Mouse (Mus musculus): ENCODE results near the gene Sbsn. TPM values are rescaled to one million over a fixed set of nuclear protein-coding genes. Genes with fewer than 3 reads are reported as not detected.

Gene Sbsn
- polyA plus RNA-seq, 1 experiment from 2014 or later: 1.5 TPM

Other genes with a start within 250 kb of the Sbsn start
- gene Arhgap33, start 216.4 kb upstream of the Sbsn start, polyA plus RNA-seq (2014; fragmentation: Nextera tagmentation; extraction: Ambion mirVana): 10.7 and 11.9 TPM in 2 replicates
- 45.0 and 48.5 TPM in 2 replicates for gene Hspb6, start 199.3 kb upstream of the Sbsn start, polyA plus RNA-seq (2014; fragmentation: Nextera tagmentation; extraction: Ambion mirVana)
- 15.2 and 15.7 TPM in 2 replicates for gene Proser3, start 199.2 kb upstream of the Sbsn start, polyA plus RNA-seq (2014; fragmentation: Nextera tagmentation; extraction: Ambion mirVana)
- gene Lin37, start 191.6 kb upstream of the Sbsn start, polyA plus RNA-seq (2014; fragmentation: Nextera tagmentation; extraction: Ambion mirVana): 36.9 and 38.5 TPM in 2 replicates
- gene U2af1l4, start 188.2 kb upstream of the Sbsn start, polyA plus RNA-seq (2014; fragmentation: Nextera tagmentation; extraction: Ambion mirVana): 92.3 and 94.5 TPM in 2 replicates
- gene Gm49396, start 188.1 kb upstream of the Sbsn start, polyA plus RNA-seq (2014; fragmentation: Nextera tagmentation; extraction: Ambion mirVana): 7.7 and 9.1 TPM in 2 replicates
- 119 and 125 TPM in 2 replicates for gene Psenen, start 187.8 kb upstream of the Sbsn start, polyA plus RNA-seq (2014; fragmentation: Nextera tagmentation; extraction: Ambion mirVana)
- gene Igflr1, start 186.0 kb upstream of the Sbsn start, polyA plus RNA-seq (2014; fragmentation: Nextera tagmentation; extraction: Ambion mirVana): 3.3 and 3.5 TPM in 2 replicates
- 12.8 and 13.0 TPM in 2 replicates for gene Kmt2b, start 162.7 kb upstream of the Sbsn start, polyA plus RNA-seq (2014; fragmentation: Nextera tagmentation; extraction: Ambion mirVana)
- gene Zbtb32, start 152.6 kb upstream of the Sbsn start, polyA plus RNA-seq (2014; fragmentation: Nextera tagmentation; extraction: Ambion mirVana): 0.81 and 0.83 TPM in 2 replicates
- 12.1 and 15.3 TPM in 2 replicates for gene Upk1a, start 138.6 kb upstream of the Sbsn start, polyA plus RNA-seq (2014; fragmentation: Nextera tagmentation; extraction: Ambion mirVana)
- 1,084 and 1,229 TPM in 2 replicates for gene Cox6b1, start 125.3 kb upstream of the Sbsn start, polyA plus RNA-seq (2014; fragmentation: Nextera tagmentation; extraction: Ambion mirVana)
- not detected in 2 replicates for gene Etv2, start 115.6 kb upstream of the Sbsn start, polyA plus RNA-seq (2014; fragmentation: Nextera tagmentation; extraction: Ambion mirVana)
- gene Rbm42, start 101.2 kb upstream of the Sbsn start, polyA plus RNA-seq (2014; fragmentation: Nextera tagmentation; extraction: Ambion mirVana): 96.4 and 101 TPM in 2 replicates
- gene Haus5, start 86.5 kb upstream of the Sbsn start, polyA plus RNA-seq (2014; fragmentation: Nextera tagmentation; extraction: Ambion mirVana): 48.7 and 49.5 TPM in 2 replicates
- gene Pmis2, start 79.9 kb upstream of the Sbsn start, polyA plus RNA-seq (2014; fragmentation: Nextera tagmentation; extraction: Ambion mirVana): not detected in 2 replicates
- gene 2200002J24Rik, start 52.5 kb upstream of the Sbsn start, polyA plus RNA-seq (2014; fragmentation: Nextera tagmentation; extraction: Ambion mirVana): 1.4 TPM in 2 replicates
- gene Atp4a, start 39.3 kb upstream of the Sbsn start, polyA plus RNA-seq (2014; fragmentation: Nextera tagmentation; extraction: Ambion mirVana): 1.0 and 2.2 TPM in 2 replicates
- 213 and 238 TPM in 2 replicates for gene Tmem147, start 21.9 kb upstream of the Sbsn start, polyA plus RNA-seq (2014; fragmentation: Nextera tagmentation; extraction: Ambion mirVana)
- 0.51 TPM in 1 of 2 replicates, not detected in the other for gene Gapdhs, start 7.8 kb upstream of the Sbsn start, polyA plus RNA-seq (2014; fragmentation: Nextera tagmentation; extraction: Ambion mirVana)
- 0.61 and 1.3 TPM in 2 replicates for gene Dmkn, start 12.3 kb downstream of the Sbsn start, polyA plus RNA-seq (2014; fragmentation: Nextera tagmentation; extraction: Ambion mirVana)
- gene Krtdap, start 36.4 kb downstream of the Sbsn start, polyA plus RNA-seq (2014; fragmentation: Nextera tagmentation; extraction: Ambion mirVana): 0.80 and 0.86 TPM in 2 replicates
- 2.4 and 5.9 TPM in 2 replicates for gene Ffar2, start 72.3 kb downstream of the Sbsn start, polyA plus RNA-seq (2014; fragmentation: Nextera tagmentation; extraction: Ambion mirVana)
- 0.32 and 0.39 TPM in 2 replicates for gene Ffar3, start 104.7 kb downstream of the Sbsn start, polyA plus RNA-seq (2014; fragmentation: Nextera tagmentation; extraction: Ambion mirVana)
- 0.14 TPM in 1 of 2 replicates, not detected in the other for gene Ffar1, start 110.1 kb downstream of the Sbsn start, polyA plus RNA-seq (2014; fragmentation: Nextera tagmentation; extraction: Ambion mirVana)
- 0.12 TPM in 1 of 2 replicates, not detected in the other for gene Cd22, start 128.9 kb downstream of the Sbsn start, polyA plus RNA-seq (2014; fragmentation: Nextera tagmentation; extraction: Ambion mirVana)
- 0.22 and 0.35 TPM in 2 replicates for gene Mag, start 163.4 kb downstream of the Sbsn start, polyA plus RNA-seq (2014; fragmentation: Nextera tagmentation; extraction: Ambion mirVana)
- not detected in 2 replicates for gene Hamp2, start 173.2 kb downstream of the Sbsn start, polyA plus RNA-seq (2014; fragmentation: Nextera tagmentation; extraction: Ambion mirVana)
- gene Hamp, start 192.6 kb downstream of the Sbsn start, polyA plus RNA-seq (2014; fragmentation: Nextera tagmentation; extraction: Ambion mirVana): not detected in 2 replicates
- gene Usf2, start 205.3 kb downstream of the Sbsn start, polyA plus RNA-seq (2014; fragmentation: Nextera tagmentation; extraction: Ambion mirVana): 22.3 and 22.7 TPM in 2 replicates
- gene Lsr, start 222.0 kb downstream of the Sbsn start, polyA plus RNA-seq (2014; fragmentation: Nextera tagmentation; extraction: Ambion mirVana): 123 and 135 TPM in 2 replicates
- gene Fam187b, start 222.3 kb downstream of the Sbsn start, polyA plus RNA-seq (2014; fragmentation: Nextera tagmentation; extraction: Ambion mirVana): 7.1 and 9.4 TPM in 2 replicates